Mouse (Mus musculus) MEL (cell line): ENCODE measurements around the gene Cables2. TPM values are rescaled to one million over a fixed set of nuclear protein-coding genes. Genes with fewer than 3 reads are reported as not detected.

Source experiments
- DNase-seq: peaks from one replicate; pipeline ENCODE4 v3.0.0; 2011; ENCODE audit warnings: low read depth, low spot score
- H3K27ac ChIP-seq: 2 replicates; pipeline ENCODE4 v1.5.1; 2012; ENCODE audit warnings: low read depth, mild to moderate bottlenecking, control low read depth, low read length, moderate library complexity; ENCODE audit not compliant: control insufficient read depth
- H3K27me3 ChIP-seq, 2 experiments: fragments of 150-350 bp in 1 of 2; sonication (generic) in 1 of 2; 2 replicates each; pipeline ENCODE4 v1.6.1; 2012; ENCODE audit warnings: low read length in 2 of 2, mild to moderate bottlenecking in 2 of 2, improper control_type of control experiment in 1 of 2, moderate library complexity in 1 of 2; ENCODE audit not compliant: insufficient read depth in 2 of 2, control insufficient read depth in 1 of 2
- H3K36me3 ChIP-seq, 2 experiments: 2 replicates each; pipeline ENCODE4 v1.6.1; 2012 to 2014; ENCODE audit warnings: low read length in 2 of 2, improper control_type of control experiment in 1 of 2, inconsistent platforms in 1 of 2, mild to moderate bottlenecking in 1 of 2; ENCODE audit not compliant: insufficient read depth in 2 of 2, control insufficient read depth in 1 of 2
- H3K4me1 ChIP-seq, 2 experiments: fragments of 150-350 bp in 1 of 2; sonication (generic) in 1 of 2; 2 replicates each; pipeline ENCODE4 v1.6.1; 2012; ENCODE audit warnings: low read length in 2 of 2, improper control_type of control experiment in 1 of 2, mild to moderate bottlenecking in 1 of 2; ENCODE audit not compliant: insufficient read depth in 2 of 2, control insufficient read depth in 1 of 2
- H3K4me3 ChIP-seq, 2 experiments: fragments of 150-350 bp in 1 of 2; sonication (generic) in 1 of 2; 2 replicates each; pipeline ENCODE4 v1.5.1; 2012; ENCODE audit warnings: low read depth in 2 of 2, low read length in 2 of 2, mild to moderate bottlenecking in 2 of 2, moderate library complexity in 2 of 2, control low read depth in 1 of 2, improper control_type of control experiment in 1 of 2; ENCODE audit not compliant: control insufficient read depth in 1 of 2, insufficient read depth in 1 of 2
- H3K79me2 ChIP-seq: 2 replicates; pipeline ENCODE4 v1.6.1; 2012; ENCODE audit warnings: mild to moderate bottlenecking, low read length, moderate library complexity; ENCODE audit not compliant: control insufficient read depth, poor library complexity, insufficient read depth
- H3K9ac ChIP-seq: 2 replicates; pipeline ENCODE4 v1.6.1; 2012; ENCODE audit warnings: low read depth, mild to moderate bottlenecking, control low read depth, low read length, moderate library complexity; ENCODE audit not compliant: control insufficient read depth, poor library complexity, severe bottlenecking
- H3K9me3 ChIP-seq: fragments of 150-350 bp; sonication (generic); replicated peaks from 2 replicates; pipeline ENCODE4 v1.6.1; 2012; ENCODE audit warnings: mild to moderate bottlenecking, low read length, improper control_type of control experiment, moderate library complexity; ENCODE audit not compliant: insufficient read depth
- CTCF ChIP-seq, 3 experiments: IDR thresholded peaks in 2 of 3; conservative IDR thresholded peaks in 1 of 3; 2 replicates each; pipeline ENCODE4 v1.5.1; 2011 to 2012; ENCODE audit warnings: low read length in 3 of 3, low read depth in 2 of 3, mild to moderate bottlenecking in 2 of 3, improper control_type of control experiment in 1 of 3, inconsistent platforms in 1 of 3, mixed read lengths in 1 of 3, moderate library complexity in 1 of 3; ENCODE audit not compliant: control insufficient read depth in 1 of 3, insufficient read depth in 1 of 3, poor library complexity in 1 of 3, severe bottlenecking in 1 of 3
- HCFC1 ChIP-seq: IDR thresholded peaks from 2 replicates; pipeline ENCODE4 v1.6.1; 2012; ENCODE audit warnings: low read depth, mild to moderate bottlenecking, inconsistent platforms, low read length, improper control_type of control experiment, moderate library complexity
- RAD21 ChIP-seq: IDR thresholded peaks from 2 replicates; pipeline ENCODE4 v1.6.1; 2011; ENCODE audit warnings: mild to moderate bottlenecking, low read depth, low read length, improper control_type of control experiment
- TAL1 ChIP-seq: IDR thresholded peaks from 2 replicates; pipeline ENCODE4 v1.6.1; 2012; ENCODE audit warnings: mild to moderate bottlenecking, inconsistent platforms, low read length, moderate library complexity, mixed read lengths
- TCF12 ChIP-seq: IDR thresholded peaks from 2 replicates; pipeline ENCODE4 v1.6.1; 2014; ENCODE audit warnings: low read depth, mild to moderate bottlenecking, inconsistent platforms, low read length, improper control_type of control experiment, moderate library complexity
- ZMIZ1 ChIP-seq: IDR thresholded peaks from 2 replicates; pipeline ENCODE4 v1.6.1; 2012; ENCODE audit warnings: low read depth, mild to moderate bottlenecking, inconsistent platforms, low read length, improper control_type of control experiment, moderate library complexity
- polyA plus RNA-seq, 2 experiments: library from polyadenylated mRNA; stranded (reverse) in 1 of 2; unstranded in 1 of 2; fragments of >175 nt in 1 of 2; fragments of >200 nt in 1 of 2; gene quantifications; 2 replicates each; pipeline versions ENCODE4 v1.2.1 to v1.2.4; 2012; ENCODE audit warnings: low replicate concordance in 2 of 2, low read depth in 1 of 2; ENCODE audit not compliant: insufficient read length in 2 of 2, insufficient read depth in 1 of 2, missing spikeins in 1 of 2
- total RNA-seq: library from RNA; depleted of rRNA; stranded (reverse); fragments of 300-350 nt; gene quantifications from 2 replicates; pipeline ENCODE4 v1.2.3, GENCODE M21; 2012

The Cables2 gene
- total and polyA plus RNA-seq, 3 experiments = 10.7 to 16.7 TPM; not detected in 1

DNA sequence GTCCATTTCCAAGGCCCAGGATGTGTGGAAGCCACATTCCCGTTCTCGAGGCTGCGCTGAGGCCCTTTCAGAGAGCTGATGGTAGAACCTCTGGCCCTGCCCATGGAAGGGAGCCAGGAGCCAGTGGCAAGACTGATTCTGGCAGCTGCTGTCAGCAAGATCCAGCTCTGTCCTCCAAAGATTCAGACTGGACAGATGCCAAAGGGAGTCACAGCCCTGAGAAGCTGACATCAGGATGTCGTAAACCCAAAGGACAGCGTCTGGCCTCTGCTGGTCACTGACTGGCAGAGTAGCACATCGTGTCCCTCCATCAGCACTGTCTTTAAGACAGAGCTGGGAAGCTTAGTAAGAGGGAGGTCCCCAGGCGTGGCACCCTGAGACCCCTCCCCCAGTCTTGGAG, 44.7 kb downstream of the Cables2 start:
- peaks cover 0 to 11% of the 10 kb centered on the region in 2 experiments; a peak in 1 of 4 replicates for H3K4me1 ChIP-seq
- peak; percentile 15 for DNase-seq
- H3K4me3 ChIP-seq = no peak overlapping the region
- no peaks in the 10 kb centered on the region for H3K36me3 ChIP-seq
- peaks cover 1% of the 10 kb centered on the region; the same call in 1 of the 2 replicates for H3K79me2 ChIP-seq
- no peaks in the 10 kb centered on the region for H3K9me3 ChIP-seq
- TF ChIP-seq TCF12 = no peak
- TF ChIP-seq, all 39 proteins: peak for 0
- no peak overlapping the region for H3K27ac ChIP-seq
- H3K9ac ChIP-seq = no peak overlapping the region
- H3K27me3 ChIP-seq = no peaks in the 10 kb centered on the region

DNA sequence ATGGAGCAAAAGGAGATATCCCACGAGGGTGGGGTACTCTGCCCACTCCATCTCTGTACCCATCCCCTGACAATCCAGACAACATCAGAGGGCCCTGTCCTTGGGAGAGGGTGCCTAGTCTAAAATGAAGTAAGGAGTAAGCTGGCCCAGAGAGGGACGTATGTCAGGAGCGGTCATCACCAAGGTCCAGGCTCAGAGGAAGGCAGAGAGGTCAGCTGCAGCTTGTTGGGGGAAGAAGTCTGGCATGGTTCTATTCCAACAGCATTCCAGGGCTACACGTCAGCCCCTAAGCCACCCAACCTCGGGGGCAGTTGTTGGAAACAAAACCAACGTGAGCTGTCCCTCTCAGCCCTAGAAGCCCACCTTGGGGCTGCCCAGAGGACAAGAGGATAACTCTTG, 45.2 kb downstream of the Cables2 start:
- Histone ChIP-seq H3K4me3 (no peak overlapping the region), H3K27ac (no peak overlapping the region), H3K4me1 (peaks cover 0 to 11% of the 10 kb centered on the region in 2 experiments; a peak in 1 of 4 replicates), H3K9me3 (no peaks in the 10 kb centered on the region), H3K79me2 (peaks cover 1% of the 10 kb centered on the region; the same call in 1 of the 2 replicates), H3K9ac (no peak overlapping the region), H3K36me3 (no peaks in the 10 kb centered on the region), H3K27me3 (no peaks in the 10 kb centered on the region)
- TF ChIP-seq TAL1 = no peak
- DNase-seq = no peak

DNA sequence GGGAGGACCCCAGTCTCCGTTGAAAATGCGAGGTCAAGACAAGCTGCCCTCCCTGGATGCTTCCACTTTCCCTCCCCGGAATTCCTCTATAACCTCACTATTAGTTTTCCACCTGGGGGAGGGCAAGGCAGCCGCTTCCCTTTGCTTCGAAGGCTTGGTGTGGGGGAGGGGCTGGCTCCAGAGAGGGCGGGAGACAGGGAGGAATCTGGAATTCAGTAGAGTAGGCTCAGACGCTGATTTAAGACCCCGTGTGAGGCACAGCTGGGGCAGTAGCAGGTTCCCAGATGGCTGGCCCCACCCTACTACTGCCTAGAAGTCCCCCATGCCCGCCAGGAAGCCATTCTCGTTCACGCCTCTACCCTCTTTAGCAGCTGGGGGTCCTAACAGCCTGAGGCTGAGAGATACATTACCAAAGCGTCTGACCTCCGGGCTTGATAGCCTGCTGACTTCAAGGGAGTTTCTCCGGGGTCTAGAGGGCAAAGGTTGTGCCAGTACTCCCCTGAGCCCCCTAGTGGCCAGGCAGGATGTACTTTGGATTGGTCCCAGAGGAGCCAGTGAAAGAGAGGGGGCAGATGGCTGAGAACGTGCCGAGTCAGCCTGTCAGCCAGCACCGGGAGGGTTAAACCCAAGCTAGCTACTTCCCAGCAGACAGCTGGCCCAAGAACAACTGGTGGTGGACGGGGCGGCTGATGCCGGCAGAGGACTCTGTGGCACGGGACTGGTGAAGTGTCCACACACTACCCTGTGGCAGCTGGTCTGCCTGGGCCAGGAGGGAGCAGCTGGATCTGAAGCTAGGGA, 45.8 kb downstream of the Cables2 start:
- Histone ChIP-seq H3K9me3 (no peaks in the 10 kb centered on the region), H3K27ac (no peak overlapping the region), H3K9ac (no peak overlapping the region; the same call in 1 of the 2 replicates), H3K4me1 (peaks cover 0 to 16% of the 10 kb centered on the region in 2 experiments; a peak in 1 of 4 replicates), H3K36me3 (no peaks in the 10 kb centered on the region; a peak in 1 of 4 replicates), H3K79me2 (peaks cover 1% of the 10 kb centered on the region; the same call in 1 of the 2 replicates), H3K27me3 (no peaks in the 10 kb centered on the region), H3K4me3 (peak overlapping the region; percentile 1 to 48; a peak in 1 of 4 replicates)
- no peak for TF ChIP-seq HCFC1
- TF ChIP-seq CTCF (IDR thresholded peaks at IDR 0.05 in 2 of 3, conservative IDR thresholded peaks at IDR 0.05 in 1 of 3; ENCODE audit: control insufficient read depth in 1 of 3, insufficient read depth in 1 of 3, low read depth in 2 of 3, low read length in 3 of 3, poor library complexity in 1 of 3, severe bottlenecking in 1 of 3) = peak; percentile 48 to 61 (median 54)
- TF ChIP-seq ZMIZ1 = no peak
- TF ChIP-seq TAL1 = no peak
- TF ChIP-seq RAD21 = no peak
- DNase-seq = peak; percentile 26
